Mouse (Mus musculus): Measurements from ENCODE around the gene Gm10271.
A peak's percentile ranks its signal among the peaks of the same experiment; 100 is the strongest.

Gm10271 gene

GRCm38 (mm10) chr10:116978841-116979240, 6.4 kb upstream of the Gm10271 start:
- DNase-seq (ENCODE audit: low read depth): no peak

GRCm38 (mm10) chr10:116977858-116978257, 5.4 kb upstream of the Gm10271 start:
- DNase-seq (ENCODE audit: low read depth): no peak

GRCm38 (mm10) chr10:116977455-116977854, 5.0 kb upstream of the Gm10271 start:
- no peak for DNase-seq (ENCODE audit: low read depth)

GRCm38 (mm10) chr10:116968741-116969140, 3.7 kb downstream of the Gm10271 start:
- no peak for DNase-seq (ENCODE audit: low read depth)

GRCm38 (mm10) chr10:116966065-116966464, 6.3 kb downstream of the Gm10271 start:
- no peak for DNase-seq (ENCODE audit: low read depth)

GRCm38 (mm10) chr10:116965297-116965696, 7.1 kb downstream of the Gm10271 start:
- no peak for DNase-seq (ENCODE audit: low read depth)

GRCm38 (mm10) chr10:116964571-116964970, 7.8 kb downstream of the Gm10271 start:
- no peak for DNase-seq (ENCODE audit: low read depth)

- DNase-seq (ENCODE audit: low read depth): no peak
These were observed 8.3 kb downstream of the Gm10271 start for GRCm38 (mm10) chr10:116964084-116964483.

- no peak for DNase-seq (ENCODE audit: low read depth)
These were observed 9.6 kb downstream of the Gm10271 start for GRCm38 (mm10) chr10:116962803-116963202.

GRCm38 (mm10) chr10:116962152-116962551, 10.3 kb downstream of the Gm10271 start:
- DNase-seq (ENCODE audit: low read depth): no peak

GRCm38 (mm10) chr10:116957867-116958551, 14.4 kb downstream of the Gm10271 start:
- DNase-seq (ENCODE audit: low read depth): no peak

- DNase-seq (ENCODE audit: low read depth): no peak
These were observed 15.8 kb downstream of the Gm10271 start for GRCm38 (mm10) chr10:116956483-116957158.

GRCm38 (mm10) chr10:116955191-116955590, 17.2 kb downstream of the Gm10271 start:
- DNase-seq (ENCODE audit: low read depth): no peak

- no peak for DNase-seq (ENCODE audit: low read depth)
These were observed 21.5 kb downstream of the Gm10271 start for GRCm38 (mm10) chr10:116950886-116951285.

- DNase-seq (ENCODE audit: low read depth): peak; percentile 74
These were observed 22.2 kb downstream of the Gm10271 start, which contains the start of gene Rab3ip for GRCm38 (mm10) chr10:116950009-116950769. Gene Rab3ip (minus strand): TSS chr10:116950769.

- peak; percentile 17 for DNase-seq (ENCODE audit: low read depth)
These were observed 23.0 kb downstream of the Gm10271 start for GRCm38 (mm10) chr10:116949111-116950008.

GRCm38 (mm10) chr10:116948414-116948813, 24.0 kb downstream of the Gm10271 start:
- DNase-seq (ENCODE audit: low read depth): no peak

GRCm38 (mm10) chr10:116944940-116945339, 27.5 kb downstream of the Gm10271 start:
- no peak for DNase-seq (ENCODE audit: low read depth)

- DNase-seq (ENCODE audit: low read depth): no peak
These were observed 28.3 kb downstream of the Gm10271 start for GRCm38 (mm10) chr10:116944144-116944543.

- no peak for DNase-seq (ENCODE audit: low read depth)
These were observed 29.4 kb downstream of the Gm10271 start for GRCm38 (mm10) chr10:116943025-116943424.

GRCm38 (mm10) chr10:116935028-116935427, 37.4 kb downstream of the Gm10271 start:
- no peak for DNase-seq (ENCODE audit: low read depth)

- DNase-seq (ENCODE audit: low read depth): no peak
These were observed 38.6 kb downstream of the Gm10271 start for GRCm38 (mm10) chr10:116933794-116934193.
